Mouse (Mus musculus) lung, embryonic 15.5 days (tissue): Measurements from ENCODE around the gene Zc3hav1l. TPM values are rescaled to one million over a fixed set of nuclear protein-coding genes. Genes with fewer than 3 reads are reported as not detected.

Experiments
- ATAC-seq: fragments of 200-750 bp; cut with Nextera tagmentation; 2 replicates; pipeline ENCODE4 v1.8.0; 2017; ENCODE audit warnings: moderate number of reproducible peaks, borderline replicate concordance; ENCODE audit not compliant: low FRiP score, low TSS enrichment; ENCODE audit errors: extremely low read depth
- H3K27ac ChIP-seq: fragments of 300-500 bp; sonication (generic); 2 replicates; pipeline ENCODE4 v1.5.1; 2015; ENCODE audit warnings: moderate library complexity, mild to moderate bottlenecking, inconsistent platforms
- H3K27me3 ChIP-seq: fragments of 300-500 bp; sonication (generic); 2 replicates; pipeline ENCODE4 v1.6.1; 2015; ENCODE audit warnings: inconsistent platforms
- H3K36me3 ChIP-seq: fragments of 300-500 bp; sonication (generic); 2 replicates; pipeline ENCODE4 v1.6.1; 2015; ENCODE audit warnings: inconsistent platforms
- H3K4me1 ChIP-seq: fragments of 300-500 bp; sonication (generic); 2 replicates; pipeline ENCODE4 v1.6.1; 2015; ENCODE audit warnings: inconsistent platforms
- H3K4me2 ChIP-seq: fragments of 300-500 bp; sonication (generic); 2 replicates; pipeline ENCODE4 v1.6.1; 2015; ENCODE audit warnings: inconsistent platforms, mild to moderate bottlenecking, moderate library complexity
- H3K4me3 ChIP-seq: fragments of 300-500 bp; sonication (generic); 2 replicates; pipeline ENCODE4 v1.5.1; 2015; ENCODE audit warnings: mild to moderate bottlenecking, inconsistent platforms
- H3K9ac ChIP-seq: fragments of 300-500 bp; sonication (generic); 2 replicates; pipeline ENCODE4 v1.6.1; 2015; ENCODE audit warnings: inconsistent platforms
- H3K9me3 ChIP-seq: fragments of 300-500 bp; sonication (generic); 2 replicates; pipeline ENCODE4 v1.6.1; 2016; ENCODE audit warnings: inconsistent platforms
- WGBS: fragments of 180-500 bp; shearing (Covaris S2); methylation state at CpG from one replicate; pipeline ENCODE4 v1.1.7; 2015; 5-methylcytosine and 5-hydroxymethylcytosine counted together
- polyA plus RNA-seq: library from polyadenylated mRNA; unstranded; fragments of >200 nt; fragmentation: Nextera tagmentation; extraction: Ambion mirVana; gene quantifications from 2 replicates; pipeline ENCODE4 v1.2.1, GENCODE M21; 2015

Zc3hav1l gene
- polyA plus RNA-seq, 1 experiment from 2014 or later: 9.3 TPM

DNA sequence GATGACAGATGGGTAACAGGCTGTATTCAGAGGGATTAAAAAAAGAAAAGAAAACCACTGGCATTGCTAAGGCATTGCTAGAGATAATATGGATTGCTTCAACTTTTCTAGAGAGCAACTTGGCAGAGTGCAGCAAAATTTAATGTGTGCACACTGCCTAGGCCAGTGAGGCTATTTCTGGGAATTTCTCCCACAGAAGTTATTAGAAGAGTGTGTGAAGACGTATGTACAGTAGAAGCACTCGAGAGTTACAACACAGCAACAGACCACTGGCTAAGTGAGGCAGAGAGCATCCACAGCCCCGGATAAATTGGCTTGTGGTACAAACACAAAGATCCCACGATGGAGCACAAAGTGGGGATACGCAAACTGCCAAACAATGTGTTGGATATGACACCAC is 56.2 kb downstream of the Zc3hav1l start:
- H3K36me3 ChIP-seq: no peaks in the 10 kb centered on the region
- WGBS: 61% methylated on average over 5 of the region's 5 CpGs
- no peaks in the 10 kb centered on the region for H3K9me3 ChIP-seq
- H3K9ac ChIP-seq: no peak overlapping the region
- H3K4me1 ChIP-seq: peaks cover 5% of the 10 kb centered on the region; the same call in 1 of the 2 replicates
- H3K27ac ChIP-seq: no peak overlapping the region
- no peaks in the 10 kb centered on the region for H3K27me3 ChIP-seq
- no peak overlapping the region for H3K4me2 ChIP-seq
- ATAC-seq: no peak
- no peak overlapping the region for H3K4me3 ChIP-seq

DNA sequence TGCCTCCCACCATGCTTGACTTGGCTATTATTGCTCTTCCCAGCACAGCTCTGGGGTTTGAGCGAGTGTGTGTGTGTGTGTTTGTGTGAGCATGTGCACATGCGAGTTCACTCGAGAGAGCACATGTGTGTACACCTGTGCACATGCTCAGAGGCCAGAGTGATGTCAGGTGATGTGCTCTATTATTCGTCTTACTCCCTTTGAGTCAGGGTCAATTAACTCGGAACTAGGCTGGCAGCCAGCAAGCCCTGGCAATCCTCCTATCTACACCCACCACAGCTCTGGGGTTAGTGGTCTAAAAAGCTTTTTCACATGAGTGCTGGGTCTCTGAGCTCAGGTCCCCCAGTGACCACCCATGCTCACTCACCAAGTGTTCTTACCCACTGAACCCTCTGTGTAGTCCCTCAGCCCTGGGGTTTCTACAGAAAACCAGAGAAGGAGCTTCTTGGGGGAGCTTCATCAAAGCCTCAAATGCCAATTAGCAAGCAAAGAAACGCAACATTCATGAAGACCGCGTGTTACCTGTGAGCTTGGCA is 56.7 kb downstream of the Zc3hav1l start:
- WGBS: 77% methylated on average over 8 of the region's 8 CpGs
- H3K27ac ChIP-seq: no peak overlapping the region
- no peak for ATAC-seq

DNA sequence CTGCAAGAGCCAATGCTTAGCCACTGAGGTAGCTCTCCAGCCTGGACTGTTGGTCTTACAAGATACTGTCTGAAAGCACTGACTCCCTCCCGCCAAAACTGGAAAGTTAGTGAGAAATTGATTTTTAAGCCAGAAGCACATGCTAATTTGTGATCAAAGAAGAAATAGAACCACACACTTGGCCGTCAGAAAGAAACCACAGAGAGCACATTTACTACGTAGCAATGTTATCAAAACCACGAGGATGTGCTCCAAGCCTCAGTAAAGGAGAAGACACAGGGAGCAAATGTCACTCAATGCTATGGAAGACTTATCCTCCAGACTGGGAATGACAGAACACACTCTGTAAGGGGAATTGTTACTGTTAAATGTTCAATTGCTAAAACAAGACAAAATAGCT is 57.6 kb downstream of the Zc3hav1l start:
- Histone ChIP-seq H3K27me3 (no peaks in the 10 kb centered on the region), H3K9ac (no peak overlapping the region), H3K4me2 (no peak overlapping the region), H3K27ac (no peak overlapping the region), H3K36me3 (no peaks in the 10 kb centered on the region), H3K4me3 (no peak overlapping the region), H3K4me1 (peaks cover 5% of the 10 kb centered on the region; the same call in 1 of the 2 replicates), H3K9me3 (no peaks in the 10 kb centered on the region)
- WGBS: 80% methylated on average over 4 of the region's 4 CpGs
- ATAC-seq: no peak

More for the DNA sequence above, 56.7 kb downstream of the Zc3hav1l start:
- Histone ChIP-seq H3K9ac (no peak overlapping the region), H3K27me3 (no peaks in the 10 kb centered on the region), H3K9me3 (no peaks in the 10 kb centered on the region), H3K36me3 (no peaks in the 10 kb centered on the region), H3K4me2 (no peak overlapping the region), H3K4me3 (no peak overlapping the region), H3K4me1 (peaks cover 5% of the 10 kb centered on the region; the same call in 1 of the 2 replicates)

DNA sequence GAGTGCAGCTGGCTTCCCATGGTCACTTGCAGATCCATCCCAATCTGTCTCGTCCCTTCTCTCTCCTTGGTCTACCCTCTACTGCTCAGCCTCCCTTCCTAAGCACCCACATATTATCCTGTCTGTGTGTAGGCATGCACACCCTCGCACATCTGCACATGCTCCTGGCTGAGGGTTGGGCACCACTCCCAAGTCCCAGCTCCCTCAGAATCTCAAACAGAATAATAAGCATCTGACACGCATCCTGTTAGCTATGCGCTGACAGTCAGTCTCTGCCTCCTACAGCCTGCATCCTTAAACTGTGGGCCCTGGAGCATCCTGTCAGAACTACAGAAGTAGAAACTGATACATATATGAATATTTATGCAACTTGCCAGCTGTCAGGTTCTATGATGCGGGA is 58.4 kb downstream of the Zc3hav1l start:
- Histone ChIP-seq H3K27ac (no peak overlapping the region), H3K36me3 (no peaks in the 10 kb centered on the region), H3K9ac (no peak overlapping the region), H3K4me2 (no peak overlapping the region), H3K27me3 (no peaks in the 10 kb centered on the region), H3K4me3 (no peak overlapping the region), H3K9me3 (no peaks in the 10 kb centered on the region), H3K4me1 (peaks cover 5% of the 10 kb centered on the region; the same call in 1 of the 2 replicates)
- 66% methylated on average over 5 of the region's 5 CpGs for WGBS
- no peak for ATAC-seq

DNA sequence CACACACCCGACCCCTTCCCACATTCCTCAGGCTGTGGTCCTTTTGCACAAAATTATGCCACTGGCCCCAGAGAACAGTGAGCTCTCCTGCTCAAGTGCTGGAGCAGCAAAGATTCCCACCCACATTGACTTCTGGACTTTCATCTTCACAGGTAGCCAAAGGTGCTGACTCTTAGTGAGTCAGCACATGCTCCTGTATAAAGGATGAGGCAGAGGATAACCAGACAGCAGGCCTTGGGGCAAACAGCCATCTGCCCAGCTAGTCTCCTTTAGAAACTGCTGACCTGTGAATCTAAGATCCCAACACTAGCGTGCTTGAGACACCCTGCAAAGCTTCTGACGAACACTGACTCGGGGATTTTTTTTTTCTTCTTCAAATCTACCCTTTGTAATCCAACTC is 60.7 kb downstream of the Zc3hav1l start:
- H3K9ac ChIP-seq: no peak overlapping the region
- H3K36me3 ChIP-seq: no peaks in the 10 kb centered on the region
- no peaks in the 10 kb centered on the region for H3K27me3 ChIP-seq
- H3K4me1 ChIP-seq: peaks cover 4% of the 10 kb centered on the region; the same call in 1 of the 2 replicates
- H3K27ac ChIP-seq: no peak overlapping the region
- H3K9me3 ChIP-seq: no peaks in the 10 kb centered on the region
- ATAC-seq: no peak
- H3K4me2 ChIP-seq: no peak overlapping the region
- H3K4me3 ChIP-seq: no peak overlapping the region
- WGBS: 70% methylated on average over 4 of the region's 4 CpGs

Other genes starting within 250 kb of the Zc3hav1l start
- 49.7 and 58.9 TPM in 2 replicates for gene Tmem213, start 190.0 kb downstream of the Zc3hav1l start, polyA plus RNA-seq
- 3.2 and 5.9 TPM in 2 replicates for gene Atp6v0a4, start 174.7 kb downstream of the Zc3hav1l start, polyA plus RNA-seq
- gene D630045J12Rik, start 45.2 kb downstream of the Zc3hav1l start, polyA plus RNA-seq: 2.9 and 3.4 TPM in 2 replicates
- gene Zc3hav1, start 55.3 kb upstream of the Zc3hav1l start, polyA plus RNA-seq: 7.5 and 7.8 TPM in 2 replicates
- gene Ttc26, start 82.2 kb upstream of the Zc3hav1l start, polyA plus RNA-seq: 8.9 TPM in 2 replicates
- gene Ubn2, start 134.7 kb upstream of the Zc3hav1l start, polyA plus RNA-seq: 10.1 and 12.7 TPM in 2 replicates
- 104 and 114 TPM in 2 replicates for gene Fmc1, start 234.2 kb upstream of the Zc3hav1l start, polyA plus RNA-seq